Mouse (Mus musculus): ENCODE measurements around the gene Irak2. TPM values are rescaled to one million over a fixed set of nuclear protein-coding genes. Genes with fewer than 3 reads are reported as not detected.

Irak2 gene
- total and polyA plus RNA-seq, 3 experiments: 30.0 to 39.5 (median 32.5) TPM

GRCm38 (mm10) chr6:113624989-113625770 lies 13.1 kb upstream of the Irak2 start:
- Histone ChIP-seq H3K9ac (ENCODE audit: insufficient read depth, low read depth) (peak overlapping the region; percentile 65), H3K4me1 (ENCODE audit: control insufficient read depth in 1 of 2, insufficient read depth in 2 of 2) (peaks cover 14 to 41% of the 10 kb centered on the region in 2 experiments)

GRCm38 (mm10) chr6:113630322-113630721 lies 7.9 kb upstream of the Irak2 start:
- Histone ChIP-seq H3K27me3 (replicated peaks) (no peaks in the 10 kb centered on the region), H3K4me3 (replicated peaks in 1 of 3; ENCODE audit: low read depth in 2 of 3, low read length in 2 of 3, poor library complexity in 1 of 3) (no peak overlapping the region), H3K79me2 (replicated peaks; ENCODE audit: control insufficient read depth, extremely low read depth, insufficient read depth, poor library complexity, severe bottlenecking) (peaks cover 11% of the 10 kb centered on the region), H3K9me3 (replicated peaks; ENCODE audit: low read length) (no peaks in the 10 kb centered on the region), H3K36me3 (replicated peaks in 1 of 2; ENCODE audit: control insufficient read depth in 1 of 2, insufficient read depth in 1 of 2, low read length in 1 of 2) (peaks cover 38 to 70% of the 10 kb centered on the region in 2 experiments), H3K4me1 (ENCODE audit: control insufficient read depth in 1 of 2, insufficient read depth in 2 of 2) (peaks cover 11 to 33% of the 10 kb centered on the region in 2 experiments), H3K27ac (ENCODE audit: insufficient read depth, low read depth) (no peak overlapping the region), H3K4me2 (ENCODE audit: insufficient read depth, low read depth, poor library complexity, severe bottlenecking) (no peak overlapping the region), H3K9ac (ENCODE audit: insufficient read depth, low read depth) (no peak overlapping the region)
- in situ Hi-C loops (cut with MboI; ENCODE audit: low pct_ligation_motif_present, low pct_unique_long_range_greater_than_20kb, low sequenced_read_pairs) (no loop called here), dilution Hi-C loops (cut with MboI; ENCODE audit: extremely low pct_ligation_motif_present, extremely low pct_unique_long_range_greater_than_20kb, low sequenced_read_pairs) (no loop called here)
- no peak for TF ChIP-seq ETS1 (conservative IDR thresholded peaks at IDR 0.05; ENCODE audit: low read depth, low read length)
- no peak for TF ChIP-seq JUND (conservative IDR thresholded peaks at IDR 0.05; ENCODE audit: low read depth, low read length)
- no peak for TF ChIP-seq CTCF (conservative IDR thresholded peaks at IDR 0.05 in 1 of 2, IDR thresholded peaks at IDR 0.05 in 1 of 2; ENCODE audit: low read depth in 2 of 2, low read length in 2 of 2)
- TF ChIP-seq RAD21 (IDR thresholded peaks at IDR 0.05; ENCODE audit: low read depth, low read length): no peak
- no peak for TF ChIP-seq TBP (conservative IDR thresholded peaks at IDR 0.05; ENCODE audit: low read depth, low read length)
- no peak for TF ChIP-seq MXI1 (IDR thresholded peaks at IDR 0.05; ENCODE audit: low read depth, low read length)
- no peak for TF ChIP-seq MAFK (IDR thresholded peaks at IDR 0.05; ENCODE audit: insufficient replicate concordance, low read length)
- TF ChIP-seq CHD1 (IDR thresholded peaks at IDR 0.05; ENCODE audit: low read depth, low read length): no peak
- TF ChIP-seq TCF12 (IDR thresholded peaks at IDR 0.05; ENCODE audit: low read depth, low read length): no peak
- no peak for TF ChIP-seq RCOR1 (conservative IDR thresholded peaks at IDR 0.05; ENCODE audit: low read depth, low read length)
- no peak for TF ChIP-seq POLR2AphosphoS2 (IDR thresholded peaks at IDR 0.05; ENCODE audit: low read depth, low read length)
- no peak for TF ChIP-seq NRF1 (IDR thresholded peaks at IDR 0.05; ENCODE audit: low read depth, low read length)
- TF ChIP-seq SMC3 (IDR thresholded peaks at IDR 0.05; ENCODE audit: low read depth, low read length): no peak
- TF ChIP-seq HCFC1 (IDR thresholded peaks at IDR 0.05; ENCODE audit: low read depth, low read length): no peak
- TF ChIP-seq MYC (IDR thresholded peaks at IDR 0.05; ENCODE audit: low read depth, low read length): no peak
- no peak for TF ChIP-seq MAX (IDR thresholded peaks at IDR 0.05; ENCODE audit: low read length)
- DNase-seq (ENCODE audit: extremely low read depth): no peak

More at GRCm38 (mm10) chr6:113624989-113625770, 13.1 kb upstream of the Irak2 start:
- H3K4me2 ChIP-seq (ENCODE audit: insufficient read depth, low read depth, poor library complexity, severe bottlenecking): peak overlapping the region; percentile 68
- in situ Hi-C loops (cut with MboI; ENCODE audit: low pct_ligation_motif_present, low pct_unique_long_range_greater_than_20kb, low sequenced_read_pairs): no loop called here
- H3K79me2 ChIP-seq (replicated peaks; ENCODE audit: control insufficient read depth, extremely low read depth, insufficient read depth, poor library complexity, severe bottlenecking): peaks cover 17% of the 10 kb centered on the region
- H3K27ac ChIP-seq (ENCODE audit: insufficient read depth, low read depth): no peak overlapping the region
- H3K9me3 ChIP-seq (replicated peaks; ENCODE audit: low read length): no peaks in the 10 kb centered on the region
- no peaks in the 10 kb centered on the region for H3K27me3 ChIP-seq (replicated peaks)
- H3K36me3 ChIP-seq (replicated peaks in 1 of 2; ENCODE audit: control insufficient read depth in 1 of 2, insufficient read depth in 1 of 2, low read length in 1 of 2): peaks cover 21 to 36% of the 10 kb centered on the region in 2 experiments
- peak overlapping the region; percentile 75 to 83 (median 79) for H3K4me3 ChIP-seq (replicated peaks in 1 of 3; ENCODE audit: low read depth in 2 of 3, low read length in 2 of 3, poor library complexity in 1 of 3)
- TF ChIP-seq MEF2A (IDR thresholded peaks at IDR 0.05; ENCODE audit: borderline replicate concordance, low read depth, low read length) (no peak), EP300 (IDR thresholded peaks at IDR 0.05; ENCODE audit: low read length) (no peak), IRF4 (IDR thresholded peaks at IDR 0.05; ENCODE audit: low read depth, low read length) (no peak), JUN (IDR thresholded peaks at IDR 0.05; ENCODE audit: insufficient read depth, low read depth, low read length) (no peak), ETS1 (conservative IDR thresholded peaks at IDR 0.05; ENCODE audit: low read depth, low read length) (no peak), MXI1 (IDR thresholded peaks at IDR 0.05; ENCODE audit: low read depth, low read length) (no peak), MYC (IDR thresholded peaks at IDR 0.05; ENCODE audit: low read depth, low read length) (no peak), NRF1 (IDR thresholded peaks at IDR 0.05; ENCODE audit: low read depth, low read length) (no peak), ZNF384 (IDR thresholded peaks at IDR 0.05; ENCODE audit: low read depth, low read length) (no peak), CHD2 (IDR thresholded peaks at IDR 0.05; ENCODE audit: low read length) (no peak), E2F4 (IDR thresholded peaks at IDR 0.05; ENCODE audit: insufficient replicate concordance, low read depth, low read length) (no peak)
- no peak for DNase-seq (ENCODE audit: extremely low read depth)
- dilution Hi-C loops (cut with MboI; ENCODE audit: extremely low pct_ligation_motif_present, extremely low pct_unique_long_range_greater_than_20kb, low sequenced_read_pairs): no loop called here
